Mouse (Mus musculus) frontal cortex, adult 2 months (tissue): ENCODE results near the gene Mogs. TPM values are rescaled to one million over a fixed set of nuclear protein-coding genes. Genes with fewer than 3 reads are reported as not detected.

Source experiments
- DNase-seq, 2 experiments: peaks; one replicate each; pipeline ENCODE4 v3.0.0; 2022; ENCODE audit warnings: low spot score in 1 of 2; ENCODE audit errors: extremely low spot score in 1 of 2
- polyA plus RNA-seq: library from polyadenylated mRNA; depleted of rRNA; stranded (reverse); fragments of >200 nt; gene quantifications from 2 replicates; pipeline ENCODE4 v1.2.3, GENCODE M21; 2012

Mogs gene
- polyA plus RNA-seq, 1 experiment, result 31.6 TPM

DNA sequence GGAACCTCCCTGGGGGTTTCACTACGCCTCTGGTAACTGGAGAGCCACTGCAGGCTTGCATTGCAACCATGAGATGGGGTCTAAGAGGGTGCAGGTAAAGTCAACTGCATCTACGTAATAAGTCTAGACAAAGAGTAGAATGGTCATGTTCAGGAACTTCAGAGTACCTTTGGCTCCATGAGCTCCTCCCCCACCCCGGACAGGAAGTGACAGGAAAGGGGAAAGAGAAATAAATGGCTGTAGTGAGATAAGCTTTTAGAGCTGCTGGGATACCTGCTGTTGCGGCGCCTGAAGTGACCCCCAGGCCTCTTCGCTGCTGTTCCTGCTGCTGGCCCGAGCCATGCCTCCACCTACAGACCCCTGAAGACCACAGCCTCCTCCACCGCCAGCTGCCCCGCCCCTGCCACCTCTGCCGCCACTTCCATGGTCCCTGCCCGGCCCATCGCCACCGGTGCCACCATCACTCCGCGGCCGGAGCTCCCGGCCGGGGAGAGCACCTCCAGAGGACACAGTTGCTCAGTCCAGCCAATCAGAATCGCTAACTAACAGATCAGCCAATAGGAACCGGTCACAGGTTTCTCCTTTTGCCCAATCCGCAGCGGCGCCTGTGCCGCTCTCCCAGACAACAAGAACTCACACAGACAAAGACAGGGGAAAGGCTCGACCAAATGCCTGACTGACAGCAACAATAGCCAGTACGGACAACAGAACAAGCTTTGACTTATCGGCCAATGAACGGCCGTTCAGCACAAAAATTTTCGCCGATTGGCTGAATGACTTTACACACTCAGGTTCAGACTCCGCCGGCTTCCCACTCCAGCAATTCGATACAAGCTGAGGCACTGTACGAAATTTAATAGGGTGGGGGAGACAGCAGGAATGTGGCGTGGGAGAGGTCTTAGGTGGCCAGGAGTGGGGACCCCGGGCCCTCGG is 5.9 kb downstream of the Mogs start, which contains the start of gene Wbp1:
Wbp1 (minus strand) TSS at position 630 of the 933 bp plus-strand sequence.
- peak; percentile 98 to 99 for DNase-seq

DNA sequence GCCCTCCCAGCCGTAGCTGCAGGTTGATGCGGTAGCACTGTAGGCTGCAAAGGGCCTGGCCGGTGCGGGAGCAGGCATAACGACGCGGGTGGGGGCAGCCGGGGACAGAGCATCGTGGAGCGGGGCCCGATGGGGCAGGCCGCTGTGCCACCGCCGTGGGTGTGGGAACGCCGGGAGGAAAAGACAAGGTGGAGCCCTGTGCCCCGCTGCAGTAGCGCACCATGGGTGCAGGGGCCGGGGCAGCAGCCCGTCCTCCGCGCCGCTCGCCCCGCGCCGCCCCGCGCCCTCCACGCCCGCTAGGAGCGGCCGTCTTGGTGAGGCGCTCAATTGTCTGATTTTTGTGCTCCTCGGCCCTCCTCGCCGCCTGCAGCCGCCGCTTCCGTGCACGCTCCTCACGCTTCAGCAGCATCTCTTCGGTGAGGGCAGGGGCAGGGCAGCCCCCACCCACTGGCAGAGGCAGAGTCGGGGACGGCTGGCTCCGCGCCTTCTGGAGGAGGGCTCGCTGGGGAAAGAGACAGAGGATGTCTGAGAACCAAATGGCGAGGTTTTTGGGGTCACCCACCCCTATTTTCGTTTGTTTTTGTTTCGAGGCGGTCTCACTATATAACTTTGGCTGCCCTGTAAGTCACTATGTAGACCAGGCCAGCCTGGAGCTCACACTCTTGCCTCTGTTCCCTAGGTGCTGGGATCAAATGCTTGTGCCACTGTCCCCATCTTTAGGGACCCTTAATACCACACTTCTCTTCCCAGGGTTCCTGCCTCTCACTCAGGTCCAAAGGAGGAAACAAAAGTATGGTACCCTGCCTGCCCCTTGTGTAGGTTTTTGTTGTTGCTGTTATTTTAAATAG is 6.8 kb downstream of the Mogs start:
- DNase-seq, result no peak

GRCm38 (mm10) chr6:83122961-83123360 is 7.7 kb downstream of the Mogs start:
- DNase-seq, result no peak

DNA sequence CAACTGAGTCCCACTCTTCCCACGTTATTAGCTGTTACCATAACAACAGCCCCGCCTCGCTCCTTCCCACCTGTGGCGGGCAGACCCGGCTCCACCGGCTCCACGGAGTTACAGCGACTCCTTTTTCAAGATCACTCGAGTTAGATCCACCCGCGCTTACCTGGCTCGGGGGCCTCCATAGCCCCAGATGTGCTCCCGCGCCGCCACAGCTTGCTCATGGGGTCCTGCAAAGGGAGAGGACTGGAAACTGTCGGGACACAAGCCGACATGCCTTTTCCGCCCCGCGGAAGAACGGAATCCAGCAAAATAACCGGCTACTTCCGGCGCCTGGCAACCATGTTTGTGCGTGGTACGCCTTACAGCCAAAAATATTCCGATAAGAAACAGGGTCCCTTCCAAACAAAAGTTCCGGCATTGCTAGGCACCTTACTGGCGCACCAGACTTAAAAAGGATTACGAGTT is 9.6 kb downstream of the Mogs start:
- DNase-seq, result peak; percentile 83 to 92

DNA sequence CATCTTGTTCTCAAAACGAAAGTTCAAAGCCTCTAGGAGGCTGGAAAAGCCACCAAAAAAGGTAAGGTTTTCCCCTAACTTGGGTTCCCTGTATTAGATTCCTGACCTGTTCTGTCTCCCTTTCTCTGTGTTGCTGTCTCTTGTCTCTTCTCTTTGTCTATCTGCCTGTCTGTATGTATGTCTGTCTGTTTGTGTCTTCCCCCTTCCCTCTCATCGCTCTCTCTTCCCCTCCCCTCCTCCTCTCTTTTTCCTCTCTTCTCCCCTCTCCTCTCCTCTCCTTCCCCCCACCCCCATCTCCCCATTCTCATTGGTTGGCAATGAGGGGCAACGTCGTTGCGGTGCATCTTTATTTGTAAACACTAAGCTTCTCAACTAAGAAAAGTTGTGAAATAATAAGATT is 10.0 kb downstream of the Mogs start, which contains the start of gene Ino80b:
Ino80b (minus strand) TSS at position 101 of the 400 bp plus-strand sequence.
- DNase-seq, result no peak

GRCm38 (mm10) chr6:83127419-83127818 is 12.1 kb downstream of the Mogs start:
- no peak for DNase-seq

GRCm38 (mm10) chr6:83131469-83132034 is 16.3 kb downstream of the Mogs start:
- no peak for DNase-seq

GRCm38 (mm10) chr6:83132176-83132919 is 17.1 kb downstream of the Mogs start:
- DNase-seq, result no peak

GRCm38 (mm10) chr6:83134226-83134625 is 18.9 kb downstream of the Mogs start:
- DNase-seq, result no peak

- DNase-seq, result no peak
Measured at GRCm38 (mm10) chr6:83134951-83135513, 19.7 kb downstream of the Mogs start, which contains the start of gene Rtkn. Rtkn (plus strand) TSS chr6:83135463.

GRCm38 (mm10) chr6:83135571-83136161 is 20.4 kb downstream of the Mogs start:
- peak in 1 of 2 experiments; percentile 1 for DNase-seq

GRCm38 (mm10) chr6:83136291-83136880 is 21.1 kb downstream of the Mogs start:
- no peak for DNase-seq

DNA sequence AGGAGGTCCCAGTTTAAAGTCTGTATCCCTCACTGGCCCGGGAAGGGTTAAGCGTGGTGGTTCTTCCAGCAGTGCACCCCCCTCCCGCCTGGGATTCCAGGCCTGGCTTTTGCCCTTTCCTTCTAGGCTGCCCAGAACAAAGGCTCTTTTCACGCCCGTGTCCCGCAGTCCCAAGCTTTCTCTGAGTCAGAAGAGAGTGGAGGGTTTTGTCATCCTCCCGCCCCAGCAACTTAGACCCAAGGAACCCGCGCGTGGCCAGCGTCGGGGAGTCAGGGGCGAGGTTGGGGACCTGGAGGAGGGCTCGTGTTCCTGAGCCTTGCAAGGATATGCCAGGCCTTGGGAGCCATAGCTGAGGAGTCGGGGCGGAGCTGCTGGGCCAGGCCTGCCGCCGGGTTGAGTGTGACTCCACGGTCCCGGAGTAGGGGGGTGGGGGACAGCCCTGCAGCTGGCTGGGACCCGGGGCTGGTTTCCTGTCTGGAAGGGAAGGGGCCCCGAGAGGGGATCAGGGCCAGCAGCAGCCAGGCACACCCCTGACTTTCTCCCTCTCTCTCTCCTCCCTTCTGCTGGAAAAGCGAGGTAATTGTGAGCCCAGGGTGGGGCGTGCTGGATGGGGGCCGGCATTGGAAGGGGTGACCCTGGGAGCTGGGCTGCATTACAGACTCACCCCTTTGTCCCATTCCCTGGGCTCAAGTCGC is 21.7 kb downstream of the Mogs start:
- peak in 1 of 2 experiments; percentile 34 for DNase-seq

- DNase-seq, result peak; percentile 56 to 67
Measured at GRCm38 (mm10) chr6:83137576-83137950, 22.3 kb downstream of the Mogs start.

- no peak for DNase-seq
Measured at GRCm38 (mm10) chr6:83138056-83138455, 22.8 kb downstream of the Mogs start.

GRCm38 (mm10) chr6:83140044-83140443 is 24.7 kb downstream of the Mogs start:
- DNase-seq, result no peak

DNA sequence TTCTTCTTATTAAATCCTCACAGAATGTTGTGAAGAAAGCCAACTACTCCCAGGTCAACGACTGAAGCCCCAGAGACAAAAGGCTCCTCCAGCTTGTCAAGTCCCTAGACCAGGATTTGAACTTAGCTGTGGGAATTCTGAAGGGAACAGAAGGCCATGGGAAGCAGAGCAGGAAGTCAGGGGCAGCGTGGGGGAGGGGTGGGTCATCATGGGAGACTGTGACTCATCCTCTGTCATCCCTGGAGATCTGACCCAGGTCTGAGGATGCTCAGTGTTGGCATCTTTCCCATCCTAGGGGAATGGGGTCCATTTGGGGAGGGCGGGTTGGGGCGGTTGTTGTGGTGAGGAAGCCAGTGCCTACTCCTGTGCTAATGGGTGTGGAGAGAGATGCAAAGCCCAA is 26.3 kb downstream of the Mogs start:
- DNase-seq, result no peak

GRCm38 (mm10) chr6:83142211-83142731 is 27.0 kb downstream of the Mogs start:
- DNase-seq, result peak in 1 of 2 experiments; percentile 68
